Mouse (Mus musculus) adrenal gland, adult 8-10 months (tissue): ENCODE measurements around the gene Flad1. TPM values are rescaled to one million over a fixed set of nuclear protein-coding genes. Genes with fewer than 3 reads are reported as not detected.

ENCODE experiments used
- total RNA-seq, 4 experiments: library from RNA; stranded (reverse); gene quantifications; 2 replicates each; pipeline ENCODE4 v1.2.4; 2022

The Flad1 gene
- total RNA-seq, 4 experiments from 2014 or later = 25.7 to 39.9 (median 33.0) TPM

Other genes starting within 250 kb of the Flad1 start
- 10 to 100 TPM; 55.2 to 85.7 (median 71.2) TPM for gene Clk2, start 247.1 kb downstream of the Flad1 start, total RNA-seq
- gene Scamp3, start 234.4 kb downstream of the Flad1 start, total RNA-seq = 100 to 1,000 TPM in 1 of 4 experiments, 10 to 100 TPM in 3; 90.1 to 110 (median 94.1) TPM
- gene Fam189b, start 228.7 kb downstream of the Flad1 start, total RNA-seq = 10 to 100 TPM; 16.7 to 32.5 (median 23.3) TPM
- 10 to 100 TPM; 65.6 to 84.3 (median 70.5) TPM for gene Gba, start 208.9 kb downstream of the Flad1 start, total RNA-seq
- gene Thbs3, start 196.7 kb downstream of the Flad1 start, total RNA-seq = 1 to 10 TPM; 4.1 to 8.6 (median 7.8) TPM
- 100 to 1,000 TPM; 138 to 169 (median 152) TPM for gene Mtx1, start 184.8 kb downstream of the Flad1 start, total RNA-seq
- under 1 TPM in 3 of 4 experiments, not detected in 1; 0.22 to 0.96 (median 0.65) TPM for gene Muc1, start 182.8 kb downstream of the Flad1 start, total RNA-seq
- gene Krtcap2, start 165.9 kb downstream of the Flad1 start, total RNA-seq = 100 to 1,000 TPM; 131 to 144 (median 135) TPM
- 1 to 10 TPM; 2.8 to 4.5 (median 3.8) TPM for gene Trim46, start 165.6 kb downstream of the Flad1 start, total RNA-seq
- gene Dpm3, start 152.5 kb downstream of the Flad1 start, total RNA-seq = 100 to 1,000 TPM; 123 to 156 (median 136) TPM
- 10 to 100 TPM; 54.2 to 80.1 (median 64.9) TPM for gene Slc50a1, start 141.3 kb downstream of the Flad1 start, total RNA-seq
- 10 to 100 TPM; 15.9 to 28.0 (median 21.0) TPM for gene Efna1, start 130.7 kb downstream of the Flad1 start, total RNA-seq
- 1 to 10 TPM in 1 of 4 experiments, under 1 TPM in 3; 0.15 to 1.5 (median 0.62) TPM for gene Efna3, start 88.9 kb downstream of the Flad1 start, total RNA-seq
- gene Efna4, start 73.8 kb downstream of the Flad1 start, total RNA-seq = 1 to 10 TPM; 1.1 to 3.5 (median 1.9) TPM
- gene Adam15, start 61.9 kb downstream of the Flad1 start, total RNA-seq = 10 to 100 TPM; 58.4 to 85.4 (median 71.3) TPM
- under 1 TPM; 0.43 to 0.78 (median 0.46) TPM for gene Dcst2, start 49.9 kb downstream of the Flad1 start, total RNA-seq
- 1 to 10 TPM in 2 of 4 experiments, under 1 TPM in 2; 0.20 to 2.2 (median 0.97) TPM for gene Dcst1, start 46.6 kb downstream of the Flad1 start, total RNA-seq
- gene Zbtb7b, start 17.1 kb downstream of the Flad1 start, total RNA-seq = 10 to 100 TPM; 59.9 to 98.9 (median 77.9) TPM
- 1 to 10 TPM in 2 of 4 experiments, under 1 TPM in 1, not detected in 1; 0.22 to 3.1 (median 1.3) TPM for gene Lenep, start 9.1 kb downstream of the Flad1 start, total RNA-seq
- 10 to 100 TPM; 20.3 to 33.2 (median 27.4) TPM for gene Cks1b, start 6.5 kb upstream of the Flad1 start, total RNA-seq
- gene Shc1, start 6.6 kb upstream of the Flad1 start, total RNA-seq = 100 to 1,000 TPM; 108 to 136 (median 122) TPM
- 10 to 100 TPM; 42.1 to 45.1 (median 44.3) TPM for gene Pygo2, start 18.3 kb upstream of the Flad1 start, total RNA-seq
- 100 to 1,000 TPM in 2 of 4 experiments, 10 to 100 TPM in 2; 57.0 to 119 (median 81.5) TPM for gene Pbxip1, start 24.8 kb upstream of the Flad1 start, total RNA-seq
- 10 to 100 TPM; 14.3 to 19.5 (median 15.7) TPM for gene Pmvk, start 42.7 kb upstream of the Flad1 start, total RNA-seq
- 1 to 10 TPM; 3.8 to 6.6 (median 5.2) TPM for gene Kcnn3, start 108.3 kb upstream of the Flad1 start, total RNA-seq